Mouse (Mus musculus): ENCODE measurements around the gene Eps8l1. TPM values are rescaled to one million over a fixed set of nuclear protein-coding genes. Genes with fewer than 3 reads are reported as not detected.

Eps8l1 gene
- polyA plus RNA-seq, 1 experiment, result 16.5 TPM

GRCm38 (mm10) chr7:4501558-4502397 lies 41.3 kb downstream of the Eps8l1 start, which contains the start of gene Ppp1r12c:
TSS of gene Ppp1r12c (minus strand) at chr7:4501680.
- Histone ChIP-seq H3K4me3 (replicated peaks; ENCODE audit: control insufficient read depth, low read depth, low read length) (peak within 1 kb of the TSS; percentile 98), H3K27ac (ENCODE audit: control insufficient read depth, insufficient read depth, low read depth, low read length, poor library complexity) (peak within 1 kb of the TSS; percentile 78), H3K4me1 (ENCODE audit: control insufficient read depth, insufficient read depth, low read length) (peaks cover 10% of the 10 kb centered on the region)
- WGBS, result 2% methylated on average over 61 of the region's 62 CpGs
- TF ChIP-seq CTCF (IDR thresholded peaks at IDR 0.05; ENCODE audit: control insufficient read depth, insufficient read depth, low read length) (no peak), POLR2A (IDR thresholded peaks at IDR 0.05; ENCODE audit: borderline replicate concordance, control insufficient read depth, low read depth, low read length) (peak; percentile 76; the same call in 1 of the 2 replicates)

- H3K4me1 ChIP-seq (ENCODE audit: control insufficient read depth, insufficient read depth, low read length), result peaks cover 11% of the 10 kb centered on the region
- H3K27ac ChIP-seq (ENCODE audit: control insufficient read depth, insufficient read depth, low read depth, low read length, poor library complexity), result no peak overlapping the region
- H3K4me3 ChIP-seq (replicated peaks; ENCODE audit: control insufficient read depth, low read depth, low read length), result peak overlapping the region; percentile 70
- 0 out of 2 replicates have a peak, but pooled peaks have one; percentile 2 for TF ChIP-seq POLR2A (IDR thresholded peaks at IDR 0.05; ENCODE audit: borderline replicate concordance, control insufficient read depth, low read depth, low read length)
- TF ChIP-seq CTCF (IDR thresholded peaks at IDR 0.05; ENCODE audit: control insufficient read depth, insufficient read depth, low read length), result no peak
- WGBS, result 31% methylated on average over 14 of the region's 14 CpGs
Measured at GRCm38 (mm10) chr7:4502421-4503090, 42.1 kb downstream of the Eps8l1 start.

GRCm38 (mm10) chr7:4503100-4503499 lies 42.6 kb downstream of the Eps8l1 start:
- Histone ChIP-seq H3K4me3 (replicated peaks; ENCODE audit: control insufficient read depth, low read depth, low read length) (no peak overlapping the region), H3K4me1 (ENCODE audit: control insufficient read depth, insufficient read depth, low read length) (peaks cover 11% of the 10 kb centered on the region), H3K27ac (ENCODE audit: control insufficient read depth, insufficient read depth, low read depth, low read length, poor library complexity) (no peak overlapping the region)
- WGBS, result 79% methylated on average over 4 of the region's 4 CpGs
- no peak for TF ChIP-seq CTCF (IDR thresholded peaks at IDR 0.05; ENCODE audit: control insufficient read depth, insufficient read depth, low read length)
- no peak for TF ChIP-seq POLR2A (IDR thresholded peaks at IDR 0.05; ENCODE audit: borderline replicate concordance, control insufficient read depth, low read depth, low read length)

GRCm38 (mm10) chr7:4503858-4504257 lies 43.4 kb downstream of the Eps8l1 start:
- Histone ChIP-seq H3K4me3 (replicated peaks; ENCODE audit: control insufficient read depth, low read depth, low read length) (no peak overlapping the region), H3K27ac (ENCODE audit: control insufficient read depth, insufficient read depth, low read depth, low read length, poor library complexity) (peak overlapping the region; percentile 77), H3K4me1 (ENCODE audit: control insufficient read depth, insufficient read depth, low read length) (peaks cover 11% of the 10 kb centered on the region)
- no peak for TF ChIP-seq POLR2A (IDR thresholded peaks at IDR 0.05; ENCODE audit: borderline replicate concordance, control insufficient read depth, low read depth, low read length)
- TF ChIP-seq CTCF (IDR thresholded peaks at IDR 0.05; ENCODE audit: control insufficient read depth, insufficient read depth, low read length), result no peak
- 35% methylated on average over 5 of the region's 5 CpGs for WGBS

GRCm38 (mm10) chr7:4504646-4505435 lies 44.4 kb downstream of the Eps8l1 start:
- Histone ChIP-seq H3K4me1 (ENCODE audit: control insufficient read depth, insufficient read depth, low read length) (peaks cover 11% of the 10 kb centered on the region), H3K27ac (ENCODE audit: control insufficient read depth, insufficient read depth, low read depth, low read length, poor library complexity) (peak overlapping the region; percentile 77), H3K4me3 (replicated peaks; ENCODE audit: control insufficient read depth, low read depth, low read length) (no peak overlapping the region)
- TF ChIP-seq CTCF (IDR thresholded peaks at IDR 0.05; ENCODE audit: control insufficient read depth, insufficient read depth, low read length) (no peak), POLR2A (IDR thresholded peaks at IDR 0.05; ENCODE audit: borderline replicate concordance, control insufficient read depth, low read depth, low read length) (no peak)
- 16% methylated on average over 11 of the region's 11 CpGs for WGBS

- WGBS, result 46% methylated on average over 3 of the region's 4 CpGs
- TF ChIP-seq POLR2A (IDR thresholded peaks at IDR 0.05; ENCODE audit: borderline replicate concordance, control insufficient read depth, low read depth, low read length) (no peak), CTCF (IDR thresholded peaks at IDR 0.05; ENCODE audit: control insufficient read depth, insufficient read depth, low read length) (no peak)
- Histone ChIP-seq H3K4me3 (replicated peaks; ENCODE audit: control insufficient read depth, low read depth, low read length) (no peak overlapping the region), H3K27ac (ENCODE audit: control insufficient read depth, insufficient read depth, low read depth, low read length, poor library complexity) (no peak overlapping the region), H3K4me1 (ENCODE audit: control insufficient read depth, insufficient read depth, low read length) (peaks cover 13% of the 10 kb centered on the region)
Measured at GRCm38 (mm10) chr7:4507220-4507619, 46.7 kb downstream of the Eps8l1 start.

GRCm38 (mm10) chr7:4508062-4508738 lies 47.7 kb downstream of the Eps8l1 start:
- H3K27ac ChIP-seq (ENCODE audit: control insufficient read depth, insufficient read depth, low read depth, low read length, poor library complexity), result 0 out of 2 replicates have a peak overlapping the region, but pooled peaks have one; percentile 1
- WGBS, result 75% methylated on average over 30 of the region's 32 CpGs
- no peak overlapping the region for H3K4me3 ChIP-seq (replicated peaks; ENCODE audit: control insufficient read depth, low read depth, low read length)
- TF ChIP-seq CTCF (IDR thresholded peaks at IDR 0.05; ENCODE audit: control insufficient read depth, insufficient read depth, low read length), result peak; percentile 51; the same call in 1 of the 2 replicates
- TF ChIP-seq POLR2A (IDR thresholded peaks at IDR 0.05; ENCODE audit: borderline replicate concordance, control insufficient read depth, low read depth, low read length), result no peak
- H3K4me1 ChIP-seq (ENCODE audit: control insufficient read depth, insufficient read depth, low read length), result peaks cover 13% of the 10 kb centered on the region

All from bone marrow, adult 2 months (tissue).